Mouse (Mus musculus) embryo, embryonic 11.5 days (tissue): ENCODE measurements at regions not wholly inside any gene's neighbourhood (a gene's known extent, or its start where the extent isn't known, plus 50 kb on each side); places are given as distances from the start of the nearest gene placed in this dataset.
A peak's percentile ranks its signal among the peaks of the same experiment; 100 is the strongest.

Experiments used
- DNase-seq: peaks from one replicate; pipeline ENCODE4 v3.0.0-alpha.2; 2012; ENCODE audit warnings: low read depth, low spot score

DNA sequence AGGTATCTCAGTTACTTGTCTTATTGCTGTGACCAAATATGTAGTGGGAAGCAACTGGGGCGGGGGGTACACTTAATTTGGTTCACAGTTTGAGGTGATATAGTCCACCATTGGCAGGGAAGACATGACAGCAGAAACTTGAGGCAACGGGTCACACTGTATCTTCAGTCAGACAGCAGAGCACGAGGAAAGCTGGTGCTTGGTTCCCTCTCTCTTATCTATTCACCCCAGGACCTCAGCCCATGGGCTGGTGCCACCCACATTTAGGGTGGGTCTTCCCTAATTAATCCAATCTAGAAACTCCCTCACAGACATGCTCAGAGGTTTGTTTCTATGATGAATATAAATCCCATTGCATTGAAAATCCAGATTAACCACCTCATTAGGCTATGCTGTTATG lies 56.5 kb downstream of the Otud1 start:
- no peak for DNase-seq

DNA sequence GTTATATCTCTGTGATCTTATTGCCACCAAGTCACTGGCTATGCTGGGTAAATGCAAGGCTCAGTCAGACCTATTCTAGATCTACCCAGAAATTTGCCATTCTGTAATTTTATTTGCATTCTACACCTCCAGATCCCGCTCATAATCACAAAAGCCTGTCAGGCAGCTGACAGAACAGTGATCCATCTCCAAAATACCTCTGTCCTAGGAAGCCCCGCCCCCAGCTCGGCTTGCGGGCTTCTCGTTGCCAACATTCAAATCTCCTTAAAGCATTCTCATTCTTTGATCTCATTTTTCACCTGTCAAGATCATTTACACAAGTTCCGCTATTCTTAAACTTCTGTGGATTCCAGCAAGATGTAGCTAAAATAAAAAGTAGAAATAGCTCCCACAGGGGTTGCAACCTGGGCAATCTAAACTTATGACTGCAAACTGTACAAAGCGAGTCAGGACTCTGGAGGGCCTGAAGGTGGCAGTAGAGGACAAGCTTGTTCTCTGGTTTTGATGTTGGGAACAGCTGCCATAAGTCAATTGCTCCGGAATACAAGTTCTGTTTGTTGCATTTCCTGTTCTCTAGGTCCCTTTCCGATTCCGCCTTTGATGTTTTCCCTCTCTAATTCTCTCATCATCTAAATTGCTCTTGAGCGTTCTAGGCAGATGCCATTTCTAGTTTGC lies 58.1 kb downstream of the Otud1 start:
- peak; percentile 56 for DNase-seq

DNA sequence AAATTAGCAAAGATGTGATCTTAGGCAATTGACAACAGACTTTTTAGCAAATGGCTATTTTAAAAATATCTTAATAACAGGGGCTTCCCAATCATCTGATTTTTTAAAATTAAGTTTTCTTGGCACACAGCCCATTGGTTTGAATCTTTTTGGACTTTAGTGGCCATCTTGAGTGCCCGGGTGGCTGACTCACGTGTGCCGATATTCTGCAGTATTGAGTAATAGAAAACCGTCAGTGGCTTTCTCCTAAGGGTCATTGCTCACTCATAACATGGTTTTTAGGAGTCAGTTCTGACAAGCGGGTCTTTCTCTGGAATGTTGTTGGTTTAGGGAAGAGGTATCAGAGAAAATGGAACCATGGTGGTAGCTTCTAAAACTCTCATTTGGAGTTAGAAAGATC lies 58.8 kb downstream of the Otud1 start:
- DNase-seq = no peak

DNA sequence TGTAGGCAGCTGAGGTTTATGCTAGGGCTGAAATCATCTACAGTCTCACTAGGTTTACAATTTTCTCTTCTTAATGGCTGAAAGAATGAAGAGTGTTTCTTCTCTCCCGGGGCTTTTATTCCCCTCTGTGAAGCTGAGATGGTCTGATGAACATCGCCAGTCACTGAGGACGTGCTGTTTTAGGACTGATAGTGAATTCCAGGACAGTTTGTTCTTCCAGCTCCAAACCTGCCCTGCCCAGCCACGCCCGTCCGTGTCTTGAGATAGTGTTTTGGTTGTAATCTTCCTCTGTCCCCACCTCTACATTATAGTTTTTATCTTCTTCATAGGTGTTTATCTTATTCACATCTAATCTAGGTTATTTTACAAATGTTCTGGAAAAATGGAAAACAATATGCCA lies 68.5 kb downstream of the Otud1 start:
- no peak for DNase-seq

DNA sequence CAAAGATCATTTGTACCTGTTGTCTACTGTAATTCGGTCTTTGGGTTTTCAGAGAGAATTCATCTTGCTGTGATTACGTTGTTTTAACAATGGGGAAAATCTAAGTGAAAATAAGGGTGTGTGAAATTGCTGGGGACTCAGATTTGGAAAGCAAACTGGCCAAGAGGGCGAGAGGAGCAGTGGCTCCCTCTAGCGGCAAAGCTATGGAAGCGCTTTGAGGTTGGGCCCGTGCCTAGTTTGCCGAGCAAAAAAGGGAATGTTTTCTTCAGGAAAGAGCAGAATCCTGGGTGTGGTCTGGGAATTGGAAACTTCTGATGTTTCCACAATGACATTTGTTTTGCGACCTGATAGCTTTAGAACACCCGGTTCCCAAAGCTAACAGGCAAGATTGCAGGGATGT lies 69.4 kb downstream of the Otud1 start:
- DNase-seq = peak; percentile 9

DNA sequence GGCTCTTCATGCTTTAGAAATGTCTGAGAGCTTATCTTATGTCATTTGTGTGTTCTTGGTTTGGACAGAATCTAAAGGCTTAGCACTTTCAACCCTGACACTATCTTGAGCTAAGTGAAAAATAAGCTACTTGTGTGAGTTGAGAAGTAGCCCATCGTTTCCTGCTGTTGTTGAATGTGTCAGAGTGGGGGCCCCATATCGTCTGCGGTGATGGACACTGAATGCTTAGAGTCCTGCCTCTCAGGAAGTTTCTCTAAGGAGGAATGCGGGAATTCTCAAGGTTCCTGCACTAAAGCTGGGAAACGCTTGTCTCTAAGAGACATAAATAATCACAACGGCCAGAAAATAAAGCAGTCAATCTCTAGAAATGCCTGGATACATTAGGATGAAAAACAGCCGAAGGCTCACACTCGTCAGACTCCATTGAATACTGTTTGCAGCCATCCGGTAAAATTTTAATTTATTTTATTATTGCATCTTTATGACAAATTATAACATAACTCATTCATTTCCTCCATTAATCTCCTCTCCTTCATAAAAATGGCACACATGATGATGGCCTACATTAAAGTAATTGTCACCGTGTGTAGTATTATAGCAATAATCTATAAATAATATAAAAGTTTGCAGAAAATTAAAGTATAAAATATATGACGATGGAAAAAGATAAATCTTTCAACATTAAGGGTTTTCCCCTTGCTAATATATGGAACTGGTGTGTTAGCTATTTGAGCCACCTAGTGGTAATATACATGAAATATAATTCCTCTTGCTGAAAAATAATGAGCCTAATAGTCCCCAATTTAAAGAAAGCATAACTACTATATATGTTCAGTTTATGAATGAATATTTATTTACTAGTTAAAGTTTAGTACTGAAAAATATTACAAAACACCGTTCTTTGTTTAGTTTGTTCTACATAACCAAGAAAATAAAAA lies 75.6 kb downstream of the Otud1 start:
- DNase-seq = no peak

DNA sequence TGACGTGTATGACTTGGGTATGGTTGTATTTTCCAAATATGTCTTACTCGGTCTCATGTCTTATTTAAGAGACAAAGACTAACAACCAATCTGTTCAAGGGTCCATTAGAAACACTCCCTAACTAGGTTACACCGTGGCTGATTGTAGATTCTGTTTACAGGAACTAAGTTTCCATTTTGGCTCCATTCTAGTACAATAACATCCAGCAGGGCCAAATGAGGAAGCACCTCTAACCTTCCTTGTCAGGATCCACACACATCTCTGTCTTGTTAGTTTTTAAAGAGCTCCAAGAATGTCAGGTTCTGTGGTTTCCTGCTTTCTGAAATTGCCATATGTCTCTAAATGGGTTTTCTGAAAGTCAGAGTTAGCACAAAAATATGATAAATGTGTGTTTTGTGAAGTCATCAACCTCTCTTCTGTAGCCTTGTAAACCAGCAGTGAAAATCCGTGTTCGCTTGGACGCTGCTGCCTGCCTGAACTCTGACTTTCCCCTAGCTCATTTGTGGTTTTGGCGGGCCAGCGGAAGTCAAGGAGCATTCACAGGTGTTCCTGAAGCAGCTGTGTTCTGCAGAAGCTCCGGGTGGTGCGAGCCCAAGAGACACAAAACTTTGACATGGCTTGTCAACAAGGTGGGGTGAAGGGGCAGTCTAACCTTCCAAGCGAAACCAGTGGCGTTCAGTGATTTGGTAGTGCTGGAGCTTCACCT lies 76.8 kb downstream of the Otud1 start:
- no peak for DNase-seq

DNA sequence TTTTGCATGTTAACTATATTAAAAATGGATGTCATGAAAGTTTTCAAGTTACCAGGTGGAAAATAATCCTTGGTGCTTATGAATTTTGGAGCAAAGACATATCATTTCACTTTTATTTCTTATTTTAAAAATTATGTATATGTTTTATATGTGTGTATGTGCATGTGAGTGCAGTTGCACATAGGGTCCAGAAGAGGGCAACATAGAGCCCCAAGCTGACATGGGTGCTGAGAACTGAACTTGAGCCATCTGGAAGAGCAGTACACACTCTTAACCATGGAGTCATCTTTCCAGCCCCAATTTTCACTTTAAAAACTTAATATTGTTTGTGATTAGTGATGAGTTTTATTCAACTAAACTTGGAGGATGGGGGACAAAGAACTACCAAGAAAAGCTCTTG lies 84.0 kb downstream of the Otud1 start:
- no peak for DNase-seq

DNA sequence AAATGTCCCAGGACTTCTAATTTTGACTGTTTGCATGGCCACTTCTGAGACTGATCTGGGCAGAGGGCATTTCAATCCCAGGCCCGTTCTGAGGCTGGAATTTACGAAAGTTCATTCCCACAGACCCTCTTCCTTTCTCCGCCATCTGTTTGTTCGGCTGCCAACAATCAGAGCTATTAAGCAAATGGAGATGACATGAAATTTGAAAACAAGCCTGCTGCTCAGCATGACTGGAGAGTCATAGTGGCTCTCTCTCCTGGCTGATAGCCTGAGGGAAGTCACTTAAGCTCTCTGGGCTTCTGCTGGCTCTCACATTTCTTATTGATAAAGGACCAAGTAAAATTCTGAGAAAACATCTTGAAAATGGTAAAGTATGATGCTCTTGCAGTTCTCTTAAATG lies 85.9 kb downstream of the Otud1 start:
- DNase-seq = no peak

DNA sequence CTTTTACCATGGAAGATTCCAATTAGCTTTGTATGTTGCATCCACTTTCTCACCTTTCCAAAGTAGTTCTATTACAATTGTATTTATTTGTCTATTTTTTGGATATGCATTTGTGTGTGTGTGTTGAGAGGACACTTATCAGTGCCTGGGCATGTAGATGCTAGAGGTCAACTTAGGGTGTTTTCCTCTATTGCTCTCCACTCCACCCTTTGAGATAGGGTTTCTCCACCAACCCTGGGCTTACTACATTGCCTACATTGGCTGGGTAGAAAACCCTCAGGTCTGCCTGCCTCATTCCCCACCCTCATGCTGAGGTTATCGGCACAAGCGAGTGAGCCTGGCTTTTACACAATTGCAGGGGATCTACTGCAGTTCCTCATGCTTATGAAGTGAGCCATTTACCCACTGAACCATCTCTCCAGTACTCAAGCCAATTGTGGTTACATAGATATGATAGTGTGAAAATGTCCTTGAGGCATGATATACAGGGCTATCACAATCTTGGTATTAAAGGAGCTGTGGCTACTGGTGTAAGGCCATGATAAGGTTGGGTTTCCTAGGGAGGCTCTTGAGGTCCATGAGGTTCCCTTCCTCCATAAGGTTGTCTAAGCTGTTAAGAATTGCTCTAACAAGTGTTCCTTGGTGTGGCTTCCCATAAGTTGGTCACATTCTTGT lies 87.6 kb downstream of the Otud1 start:
- DNase-seq = no peak

DNA sequence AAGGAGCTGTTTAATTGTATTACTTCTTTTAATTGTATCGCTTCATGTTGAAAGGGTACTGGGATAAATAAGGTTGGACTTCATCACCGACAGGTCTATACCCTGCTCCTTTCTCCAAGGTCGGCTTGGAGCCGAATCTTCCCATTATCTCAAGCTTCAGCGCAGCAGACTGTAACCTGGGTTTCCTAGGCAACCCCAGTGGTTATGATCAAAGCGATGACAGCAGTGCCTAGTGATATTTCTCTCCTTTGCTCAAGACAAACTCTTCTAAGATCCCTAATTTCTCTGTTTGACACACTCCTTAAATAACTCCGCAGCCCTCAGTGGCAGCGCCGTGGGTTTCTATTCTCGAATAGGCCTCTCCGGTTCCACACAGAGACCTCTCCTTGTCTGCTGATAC lies 95.2 kb downstream of the Otud1 start:
- DNase-seq = no peak

DNA sequence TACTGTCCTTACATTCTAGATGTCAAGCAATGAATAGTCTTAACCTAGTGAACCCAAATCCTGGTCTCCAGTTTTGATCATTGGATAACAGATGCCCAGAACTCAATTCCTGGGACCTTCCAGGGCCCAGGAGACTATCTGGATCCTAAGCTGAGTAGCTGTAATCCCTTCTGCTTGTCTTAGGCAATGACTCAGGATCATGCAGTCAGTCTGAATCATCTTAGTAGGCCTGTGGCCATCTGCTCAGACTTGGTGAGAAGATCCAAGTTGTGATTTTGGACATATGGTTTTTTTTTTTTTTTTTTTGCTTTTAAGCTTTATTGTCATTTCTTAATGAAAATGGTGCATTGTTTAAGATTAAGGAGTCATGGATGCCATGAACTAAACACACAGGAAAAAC lies 95.9 kb downstream of the Otud1 start:
- no peak for DNase-seq

DNA sequence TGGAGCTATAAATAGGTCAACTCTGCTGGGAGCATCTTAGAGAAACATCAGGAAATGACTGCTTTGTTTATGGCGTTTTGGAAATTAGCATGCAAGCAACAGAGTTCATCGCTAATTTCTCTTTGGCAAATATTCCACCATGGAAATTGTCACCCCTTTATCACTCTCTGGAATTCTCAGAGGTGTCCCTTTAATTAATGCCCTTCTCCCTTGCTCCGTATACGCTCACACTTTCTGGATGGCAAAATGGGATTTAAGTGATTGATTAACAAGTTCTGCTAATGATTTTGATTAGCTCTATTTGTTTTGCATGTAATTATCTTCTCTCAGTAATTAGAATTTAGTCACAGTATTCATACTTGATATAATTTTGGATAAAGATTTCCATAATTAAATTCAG lies 100.4 kb downstream of the Otud1 start:
- no peak for DNase-seq

DNA sequence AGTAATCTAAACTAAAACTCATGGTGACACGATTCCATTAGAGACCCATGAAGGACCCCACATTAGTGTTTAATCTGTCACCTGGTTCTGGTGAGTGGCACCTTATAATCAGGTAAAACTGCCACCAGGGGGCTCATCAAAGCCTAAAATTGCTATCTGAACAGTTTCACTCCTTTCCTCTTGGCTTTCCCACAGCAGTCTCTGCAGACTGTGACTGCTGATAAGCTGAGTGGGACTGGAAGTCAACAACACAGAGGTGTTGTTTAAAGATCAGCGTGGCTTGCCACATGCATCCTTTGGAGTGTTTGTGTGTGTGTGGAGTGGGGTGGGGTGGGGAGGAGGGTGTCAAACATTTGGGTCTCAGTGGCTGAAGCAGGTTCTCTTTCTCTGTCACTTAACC lies 101.6 kb downstream of the Otud1 start:
- no peak for DNase-seq

DNA sequence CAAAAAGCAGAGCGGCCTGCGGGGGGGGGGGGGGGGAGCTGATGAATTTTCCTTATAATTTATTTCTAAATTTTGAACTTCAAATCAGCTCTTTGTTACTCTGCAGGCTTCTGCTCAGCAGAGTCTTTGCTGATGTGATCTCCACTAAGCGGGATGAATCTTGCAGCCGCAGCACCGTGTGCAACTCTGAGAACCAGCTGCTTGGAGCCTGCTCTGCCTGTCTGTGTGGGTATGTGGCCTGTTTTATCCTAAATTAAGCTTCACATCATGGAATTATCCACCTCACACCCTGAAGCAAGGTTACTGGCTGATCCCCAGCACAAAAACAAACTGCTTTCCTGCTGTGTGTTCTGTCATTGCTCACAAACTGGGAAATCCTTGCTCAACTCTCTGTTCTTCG lies 102.0 kb downstream of the Otud1 start:
- no peak for DNase-seq

DNA sequence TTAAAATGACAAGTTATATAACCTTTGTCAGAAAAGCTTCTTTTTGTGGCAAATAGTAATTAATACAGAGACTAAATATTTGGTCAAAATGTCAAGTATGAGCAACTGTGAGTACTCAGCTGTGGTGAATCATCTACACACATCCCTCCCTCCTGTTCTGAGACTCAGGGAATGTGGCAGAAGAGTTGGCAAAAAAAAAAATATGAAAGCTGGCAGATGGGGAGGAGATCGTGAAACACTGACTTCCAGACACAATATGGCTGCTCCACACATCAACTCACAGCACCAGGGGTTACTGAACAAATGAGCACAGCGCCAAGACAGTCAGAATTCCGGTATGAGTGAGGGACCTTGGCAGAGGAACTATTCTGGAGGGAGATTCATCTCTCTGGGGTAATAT lies 105.4 kb downstream of the Otud1 start:
- DNase-seq = no peak

DNA sequence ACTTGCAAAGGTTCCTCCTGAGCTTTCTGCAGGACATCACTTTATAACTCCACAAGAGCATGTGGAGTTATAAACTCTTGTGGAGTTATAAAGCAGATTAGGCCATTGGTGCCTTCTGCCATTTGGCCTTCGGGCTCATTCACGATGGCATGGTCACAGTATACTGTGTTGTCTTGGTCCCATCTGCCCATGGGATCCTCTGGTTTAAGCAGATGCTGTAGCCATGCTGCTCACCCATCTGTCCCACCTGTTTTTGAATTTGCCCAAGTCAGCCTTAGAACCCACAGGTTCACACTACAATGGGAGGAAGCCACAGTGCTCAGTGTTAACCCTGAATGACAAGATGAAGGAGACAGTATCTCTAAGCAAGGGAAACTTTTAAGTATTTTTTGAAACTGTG lies 124.7 kb upstream of the Etl4 start:
- DNase-seq = no peak

DNA sequence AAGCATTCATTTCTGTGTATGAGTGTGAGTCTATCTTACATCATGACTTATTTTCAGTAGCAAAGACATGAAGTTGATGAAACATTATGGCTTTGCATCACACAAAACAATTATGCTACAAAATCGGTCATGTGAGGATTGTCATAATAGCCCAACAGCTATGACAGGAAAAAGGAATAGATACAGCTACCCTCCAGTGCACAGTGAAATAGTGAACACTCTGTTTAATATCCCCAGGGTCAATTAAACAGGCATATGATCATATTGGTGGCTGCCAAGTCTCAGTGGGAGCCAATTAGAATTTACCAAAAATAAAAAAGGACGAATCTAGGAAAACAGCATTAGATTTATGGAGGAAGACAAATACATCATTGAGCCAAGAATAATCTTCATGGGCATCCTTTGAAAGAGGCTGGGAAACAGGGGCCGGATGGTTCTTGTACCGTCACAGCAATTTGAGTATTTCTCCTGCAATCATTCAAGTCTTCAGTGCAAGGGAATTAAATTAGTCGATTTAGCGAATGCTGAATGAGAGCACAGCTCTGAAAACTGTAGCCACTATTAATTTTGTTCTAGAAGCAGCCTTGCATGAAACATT lies 123.8 kb upstream of the Etl4 start:
- DNase-seq = no peak

DNA sequence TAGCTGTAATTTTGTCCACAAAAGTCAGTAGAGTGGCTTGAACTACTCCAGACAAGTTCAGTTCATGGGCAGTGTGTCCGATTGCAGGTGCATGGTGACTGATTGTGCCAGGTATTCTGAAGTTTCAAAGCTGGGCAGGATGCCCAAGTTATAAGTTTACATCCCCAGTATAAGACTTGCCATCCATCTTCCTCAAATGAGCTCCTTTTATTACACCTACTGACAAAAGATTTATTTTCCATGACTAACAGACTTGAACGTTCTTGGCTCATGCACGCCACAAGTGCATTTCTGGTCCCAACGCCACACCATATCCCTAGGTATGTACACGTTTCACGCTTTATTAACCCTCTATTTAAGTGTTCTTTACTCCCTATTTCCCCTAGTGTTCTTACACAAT lies 117.4 kb upstream of the Etl4 start:
- DNase-seq = no peak

DNA sequence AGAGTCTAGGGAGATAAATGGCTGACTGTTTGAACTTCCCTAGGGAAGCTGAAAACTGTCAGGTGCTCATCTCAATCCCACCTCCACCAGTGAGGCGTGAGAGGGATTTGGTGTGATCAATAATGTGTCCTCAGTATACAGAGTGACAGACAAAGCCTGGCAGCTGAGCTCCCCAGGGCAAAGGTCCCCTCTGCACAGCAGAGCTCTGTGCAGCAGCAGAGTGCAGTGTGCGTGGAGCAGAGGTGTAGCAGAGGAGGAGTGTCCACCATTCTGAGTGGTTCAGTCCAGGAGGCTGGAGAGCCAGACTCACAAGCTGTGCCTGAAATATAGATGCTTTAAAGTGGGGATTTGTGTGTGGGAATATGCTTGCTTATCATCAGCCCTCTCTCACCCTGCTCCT lies 112.8 kb upstream of the Etl4 start:
- DNase-seq = no peak
